Mouse (Mus musculus) erythroid progenitor cell, adult 5-6 weeks (primary cell): ENCODE measurements around the gene Ifna4. TPM values are rescaled to one million over a fixed set of nuclear protein-coding genes. Genes with fewer than 3 reads are reported as not detected.

Source experiments
- ATAC-seq: replicated peaks from 2 replicates; pipeline ENCODE4 v1.8.0; 2016; ENCODE audit warnings: moderate number of reproducible peaks, mild to moderate bottlenecking, moderate TSS enrichment, inconsistent platforms; ENCODE audit not compliant: poor library complexity, low FRiP score, severe bottlenecking
- total RNA-seq, 2 experiments: library from RNA; stranded (forward) in 1 of 2; stranded (reverse) in 1 of 2; fragments of 150-400 nt in 1 of 2; fragments of 186-747, 209-891 nt in 1 of 2; gene quantifications; 2 replicates each; pipeline versions ENCODE4 v1.2.3 to v1.2.4; 2015 to 2017; ENCODE audit warnings: low replicate concordance in 2 of 2

Gene Ifna4
- total RNA-seq, 2 experiments from 2014 or later, result not detected

GRCm38 (mm10) chr4:88864599-88864998 lies 22.9 kb downstream of the Ifna4 start:
- no peak for ATAC-seq

GRCm38 (mm10) chr4:88865011-88865569 lies 23.4 kb downstream of the Ifna4 start:
- no peak for ATAC-seq

GRCm38 (mm10) chr4:88867366-88867925 lies 25.8 kb downstream of the Ifna4 start:
- peak; percentile 87 for ATAC-seq

GRCm38 (mm10) chr4:88867926-88868911 lies 26.6 kb downstream of the Ifna4 start:
- peak; percentile 64 for ATAC-seq

GRCm38 (mm10) chr4:88872691-88873090 lies 31.0 kb downstream of the Ifna4 start:
- ATAC-seq, result no peak

DNA sequence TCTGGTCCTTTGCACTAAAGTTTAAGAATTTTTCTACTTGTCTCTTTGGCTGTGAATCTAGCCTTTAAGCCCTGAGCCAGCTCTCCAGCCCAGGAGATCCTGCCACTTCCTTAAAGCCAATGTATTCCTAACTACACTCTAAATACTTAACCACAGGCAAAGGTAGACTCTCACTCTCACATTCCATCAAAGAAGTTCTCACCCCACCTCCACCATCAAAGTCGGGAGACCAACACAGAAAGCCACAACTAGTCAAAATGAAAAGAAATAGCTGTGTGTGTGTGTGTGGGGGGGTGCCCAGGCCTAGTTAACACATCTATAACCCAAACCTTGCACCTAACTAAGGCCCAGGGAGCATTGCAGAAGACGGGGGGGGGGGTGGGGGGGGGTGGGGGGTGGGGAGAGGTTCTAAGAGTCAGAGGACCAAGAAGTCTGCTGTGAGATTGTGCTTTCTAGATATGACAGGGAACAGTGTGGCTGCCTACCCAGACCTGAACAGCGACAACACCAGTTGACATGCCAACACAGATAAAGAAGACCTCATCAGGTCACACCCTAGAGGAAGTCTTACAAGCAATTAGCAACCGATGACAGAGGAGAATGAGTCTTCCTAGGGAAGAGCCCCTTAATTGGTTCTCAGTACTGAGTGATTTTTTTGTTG lies 33.9 kb downstream of the Ifna4 start:
- peak; percentile 40; the same call in 1 of the 2 replicates for ATAC-seq

DNA sequence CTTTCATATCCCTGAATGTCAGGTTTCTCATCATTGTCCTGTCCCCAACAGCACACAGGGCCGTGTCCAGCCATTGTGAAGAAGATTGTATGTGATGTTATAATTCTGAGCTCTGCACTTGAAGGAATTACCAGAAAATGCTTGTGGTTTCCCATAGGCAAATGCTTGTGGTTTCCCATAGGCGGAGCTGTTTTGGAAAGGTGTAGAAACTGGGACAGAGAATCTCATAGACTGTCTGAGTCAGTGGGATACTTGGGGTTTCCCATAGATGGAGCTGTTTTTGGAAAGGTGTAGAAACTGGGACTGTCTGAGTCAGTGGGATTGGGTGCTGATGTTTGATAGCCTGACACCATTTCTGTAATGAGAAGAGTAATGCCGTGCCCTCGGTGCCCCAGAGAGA lies 34.9 kb downstream of the Ifna4 start:
- ATAC-seq, result no peak

GRCm38 (mm10) chr4:88878246-88878645 lies 36.6 kb downstream of the Ifna4 start:
- peak; percentile 50; the same call in 1 of the 2 replicates for ATAC-seq

DNA sequence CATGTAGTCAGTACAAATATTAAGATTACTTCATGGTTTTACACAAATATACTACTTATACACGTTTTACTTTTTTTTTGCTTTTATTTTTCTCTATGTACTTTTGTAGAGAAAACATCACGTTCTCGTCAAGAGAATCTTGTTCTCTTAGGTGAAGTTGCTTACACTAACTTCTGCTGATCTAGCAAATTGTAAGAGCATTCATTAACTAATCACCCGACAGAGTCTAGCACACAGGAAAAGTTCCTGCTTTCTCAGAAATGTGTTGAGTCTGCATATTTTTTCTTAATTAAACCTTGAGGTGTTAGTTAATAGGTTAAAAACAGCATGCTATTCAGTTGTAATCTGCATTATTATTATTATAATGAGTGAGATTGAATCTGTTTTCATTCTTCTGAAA lies 37.1 kb downstream of the Ifna4 start:
- no peak for ATAC-seq

DNA sequence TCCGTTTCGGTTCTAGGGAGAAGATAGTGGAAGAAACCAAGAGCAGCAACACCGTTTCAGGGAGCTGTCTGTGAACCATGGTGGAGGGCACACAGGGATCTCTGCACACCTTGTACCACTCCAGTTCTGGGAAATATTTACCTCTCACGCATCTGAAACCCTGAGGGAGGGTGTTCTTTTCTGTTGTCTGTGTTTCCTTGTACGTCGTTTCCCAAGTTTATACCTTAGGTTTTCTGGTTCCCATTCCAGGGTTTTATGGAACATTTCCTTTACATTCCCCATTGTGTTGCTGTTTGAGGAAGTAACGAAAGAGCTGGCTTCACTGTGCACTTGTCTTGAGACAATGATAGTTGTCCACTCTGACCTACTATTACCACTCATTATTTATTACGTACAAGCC lies 38.4 kb downstream of the Ifna4 start, which contains the start of gene Ifne:
Gene Ifne (minus strand): TSS at position 101 of the 400 bp plus-strand sequence.
- no peak for ATAC-seq

- no peak for ATAC-seq
Measured at GRCm38 (mm10) chr4:88888236-88888635, 46.6 kb downstream of the Ifna4 start.

Other genes with a start within 250 kb of the Ifna4 start
- not detected in 2 replicates for gene Ifna9, start 249.5 kb upstream of the Ifna4 start, total RNA-seq (2015; ENCODE audit: low replicate concordance)
- gene Ifna9, start 249.5 kb upstream of the Ifna4 start, total RNA-seq (2017; ENCODE audit: low replicate concordance), result not detected in 2 replicates
- not detected in 2 replicates for gene Ifna12, start 238.5 kb upstream of the Ifna4 start, total RNA-seq (2015; ENCODE audit: low replicate concordance)
- gene Ifna12, start 238.5 kb upstream of the Ifna4 start, total RNA-seq (2017; ENCODE audit: low replicate concordance), result not detected in 2 replicates
- not detected in 2 replicates for gene C87499, start 207.4 kb upstream of the Ifna4 start, total RNA-seq (2015; ENCODE audit: low replicate concordance)
- gene C87499, start 207.4 kb upstream of the Ifna4 start, total RNA-seq (2017; ENCODE audit: low replicate concordance), result not detected in 2 replicates
- gene Ifna13, start 197.4 kb upstream of the Ifna4 start, total RNA-seq (2015; ENCODE audit: low replicate concordance), result not detected in 2 replicates
- gene Ifna13, start 197.4 kb upstream of the Ifna4 start, total RNA-seq (2017; ENCODE audit: low replicate concordance), result not detected in 2 replicates
- gene Ifna16, start 164.9 kb upstream of the Ifna4 start, total RNA-seq (2015; ENCODE audit: low replicate concordance), result not detected in 2 replicates
- gene Ifna16, start 164.9 kb upstream of the Ifna4 start, total RNA-seq (2017; ENCODE audit: low replicate concordance), result not detected in 2 replicates
- not detected in 2 replicates for gene Ifna2, start 157.9 kb upstream of the Ifna4 start, total RNA-seq (2015; ENCODE audit: low replicate concordance)
- gene Ifna2, start 157.9 kb upstream of the Ifna4 start, total RNA-seq (2017; ENCODE audit: low replicate concordance), result not detected in 2 replicates
- gene Ifnab, start 150.5 kb upstream of the Ifna4 start, total RNA-seq (2015; ENCODE audit: low replicate concordance), result not detected in 2 replicates
- not detected in 2 replicates for gene Ifnab, start 150.5 kb upstream of the Ifna4 start, total RNA-seq (2017; ENCODE audit: low replicate concordance)
- gene Gm26566, start 120.1 kb upstream of the Ifna4 start, total RNA-seq (2015; ENCODE audit: low replicate concordance), result not detected in 2 replicates
- gene Gm26566, start 120.1 kb upstream of the Ifna4 start, total RNA-seq (2017; ENCODE audit: low replicate concordance), result 0.51 TPM in 1 of 2 replicates, not detected in the other
- gene Klhl9, start 119.4 kb upstream of the Ifna4 start, total RNA-seq (2015; ENCODE audit: low replicate concordance), result 20.1 and 22.0 TPM in 2 replicates
- 21.1 and 31.8 TPM in 2 replicates for gene Klhl9, start 119.4 kb upstream of the Ifna4 start, total RNA-seq (2017; ENCODE audit: low replicate concordance)
- gene Gm13271, start 87.0 kb upstream of the Ifna4 start, total RNA-seq (2015; ENCODE audit: low replicate concordance), result not detected in 2 replicates
- gene Gm13271, start 87.0 kb upstream of the Ifna4 start, total RNA-seq (2017; ENCODE audit: low replicate concordance), result not detected in 2 replicates
- not detected in 2 replicates for gene Gm13283, start 81.7 kb upstream of the Ifna4 start, total RNA-seq (2015; ENCODE audit: low replicate concordance)
- gene Gm13283, start 81.7 kb upstream of the Ifna4 start, total RNA-seq (2017; ENCODE audit: low replicate concordance), result not detected in 2 replicates
- not detected in 2 replicates for gene Gm13290, start 68.0 kb upstream of the Ifna4 start, total RNA-seq (2015; ENCODE audit: low replicate concordance)
- not detected in 2 replicates for gene Gm13290, start 68.0 kb upstream of the Ifna4 start, total RNA-seq (2017; ENCODE audit: low replicate concordance)
- gene Gm13289, start 64.9 kb upstream of the Ifna4 start, total RNA-seq (2015; ENCODE audit: low replicate concordance), result not detected in 2 replicates
- gene Gm13289, start 64.9 kb upstream of the Ifna4 start, total RNA-seq (2017; ENCODE audit: low replicate concordance), result not detected in 2 replicates
- not detected in 2 replicates for gene Gm13272, start 62.0 kb upstream of the Ifna4 start, total RNA-seq (2015; ENCODE audit: low replicate concordance)
- gene Gm13272, start 62.0 kb upstream of the Ifna4 start, total RNA-seq (2017; ENCODE audit: low replicate concordance), result not detected in 2 replicates
- gene Ifnz, start 59.7 kb upstream of the Ifna4 start, total RNA-seq (2015; ENCODE audit: low replicate concordance), result not detected in 2 replicates
- gene Ifnz, start 59.7 kb upstream of the Ifna4 start, total RNA-seq (2017; ENCODE audit: low replicate concordance), result not detected in 2 replicates
- not detected in 2 replicates for gene Gm13276, start 56.2 kb upstream of the Ifna4 start, total RNA-seq (2015; ENCODE audit: low replicate concordance)
- gene Gm13276, start 56.2 kb upstream of the Ifna4 start, total RNA-seq (2017; ENCODE audit: low replicate concordance), result not detected in 2 replicates
- gene Gm13277, start 53.2 kb upstream of the Ifna4 start, total RNA-seq (2015; ENCODE audit: low replicate concordance), result not detected in 2 replicates
- gene Gm13277, start 53.2 kb upstream of the Ifna4 start, total RNA-seq (2017; ENCODE audit: low replicate concordance), result not detected in 2 replicates
- not detected in 2 replicates for gene Gm13278, start 50.3 kb upstream of the Ifna4 start, total RNA-seq (2015; ENCODE audit: low replicate concordance)
- gene Gm13278, start 50.3 kb upstream of the Ifna4 start, total RNA-seq (2017; ENCODE audit: low replicate concordance), result not detected in 2 replicates
- not detected in 2 replicates for gene Gm13275, start 47.4 kb upstream of the Ifna4 start, total RNA-seq (2015; ENCODE audit: low replicate concordance)
- gene Gm13275, start 47.4 kb upstream of the Ifna4 start, total RNA-seq (2017; ENCODE audit: low replicate concordance), result not detected in 2 replicates
- not detected in 2 replicates for gene Gm13279, start 44.5 kb upstream of the Ifna4 start, total RNA-seq (2015; ENCODE audit: low replicate concordance)
- gene Gm13279, start 44.5 kb upstream of the Ifna4 start, total RNA-seq (2017; ENCODE audit: low replicate concordance), result not detected in 2 replicates
- not detected in 2 replicates for gene Gm13285, start 42.2 kb upstream of the Ifna4 start, total RNA-seq (2015; ENCODE audit: low replicate concordance)
- gene Gm13285, start 42.2 kb upstream of the Ifna4 start, total RNA-seq (2017; ENCODE audit: low replicate concordance), result not detected in 2 replicates
- not detected in 2 replicates for gene Gm13287, start 38.6 kb upstream of the Ifna4 start, total RNA-seq (2015; ENCODE audit: low replicate concordance)
- gene Gm13287, start 38.6 kb upstream of the Ifna4 start, total RNA-seq (2017; ENCODE audit: low replicate concordance), result not detected in 2 replicates
- gene Gm13288, start 36.3 kb upstream of the Ifna4 start, total RNA-seq (2015; ENCODE audit: low replicate concordance), result not detected in 2 replicates
- gene Gm13288, start 36.3 kb upstream of the Ifna4 start, total RNA-seq (2017; ENCODE audit: low replicate concordance), result not detected in 2 replicates
- not detected in 2 replicates for gene Ifna7, start 25.6 kb upstream of the Ifna4 start, total RNA-seq (2015; ENCODE audit: low replicate concordance)
- gene Ifna7, start 25.6 kb upstream of the Ifna4 start, total RNA-seq (2017; ENCODE audit: low replicate concordance), result not detected in 2 replicates
- not detected in 2 replicates for gene Ifna11, start 21.9 kb upstream of the Ifna4 start, total RNA-seq (2015; ENCODE audit: low replicate concordance)
- gene Ifna11, start 21.9 kb upstream of the Ifna4 start, total RNA-seq (2017; ENCODE audit: low replicate concordance), result not detected in 2 replicates
- not detected in 2 replicates for gene Ifna6, start 14.4 kb upstream of the Ifna4 start, total RNA-seq (2015; ENCODE audit: low replicate concordance)
- gene Ifna6, start 14.4 kb upstream of the Ifna4 start, total RNA-seq (2017; ENCODE audit: low replicate concordance), result not detected in 2 replicates
- not detected in 2 replicates for gene Ifna5, start 6.3 kb upstream of the Ifna4 start, total RNA-seq (2015; ENCODE audit: low replicate concordance)
- not detected in 2 replicates for gene Ifna5, start 6.3 kb upstream of the Ifna4 start, total RNA-seq (2017; ENCODE audit: low replicate concordance)
- gene Ifna1, start 8.2 kb downstream of the Ifna4 start, total RNA-seq (2015; ENCODE audit: low replicate concordance), result not detected in 2 replicates
- gene Ifna1, start 8.2 kb downstream of the Ifna4 start, total RNA-seq (2017; ENCODE audit: low replicate concordance), result not detected in 2 replicates
- not detected in 2 replicates for gene Ifne, start 38.3 kb downstream of the Ifna4 start, total RNA-seq (2015; ENCODE audit: low replicate concordance)
- gene Ifne, start 38.3 kb downstream of the Ifna4 start, total RNA-seq (2017; ENCODE audit: low replicate concordance), result not detected in 2 replicates